Mouse (Mus musculus): ENCODE measurements around the gene Ppig.
"Not testable (repeated sequence)": the region's sequence is repeated elsewhere in the genome, so short reads cannot be mapped to it uniquely, and the experiment has no call there.

The Ppig gene

GRCm38 (mm10) chr2:69722273-69722649 lies at the start of gene Ppig:
TSS of gene Ppig (plus strand) at chr2:69722545.
- DNase-seq (ENCODE audit: low spot score), result no peak

GRCm38 (mm10) chr2:69673723-69674122 lies 48.6 kb upstream of the Ppig start:
- no peak for DNase-seq (ENCODE audit: low spot score)

- no peak for DNase-seq (ENCODE audit: low spot score)
Observed at GRCm38 (mm10) chr2:69675266-69675665, 47.1 kb upstream of the Ppig start.

DNA sequence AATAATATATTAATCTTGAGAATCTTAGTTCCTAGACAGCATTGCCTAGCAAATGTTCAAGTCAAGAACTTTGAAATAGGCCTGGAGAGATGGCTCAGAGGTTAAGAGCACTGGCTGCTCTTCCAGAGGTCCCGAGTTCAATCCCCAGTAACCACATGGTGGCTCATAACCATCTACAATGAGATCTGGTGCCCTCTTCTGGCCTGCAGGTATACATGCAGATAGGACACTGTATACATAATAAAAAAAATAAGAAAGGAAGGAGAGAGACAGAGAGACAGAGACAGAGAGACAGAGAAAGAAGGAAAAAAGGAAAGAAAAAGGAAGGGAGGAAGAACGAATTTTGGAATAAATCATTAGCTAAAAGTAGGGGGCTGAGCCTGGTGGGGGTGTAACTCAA lies 45.6 kb upstream of the Ppig start:
- DNase-seq (ENCODE audit: low spot score), result peak; percentile 22

GRCm38 (mm10) chr2:69677215-69677614 lies 45.1 kb upstream of the Ppig start:
- DNase-seq (ENCODE audit: low spot score), result not testable (repeated sequence)

- DNase-seq (ENCODE audit: low spot score), result peak; percentile 10
Observed at GRCm38 (mm10) chr2:69679990-69680389, 42.4 kb upstream of the Ppig start.

- no peak for DNase-seq (ENCODE audit: low spot score)
Observed at GRCm38 (mm10) chr2:69681931-69682330, 40.4 kb upstream of the Ppig start.

DNA sequence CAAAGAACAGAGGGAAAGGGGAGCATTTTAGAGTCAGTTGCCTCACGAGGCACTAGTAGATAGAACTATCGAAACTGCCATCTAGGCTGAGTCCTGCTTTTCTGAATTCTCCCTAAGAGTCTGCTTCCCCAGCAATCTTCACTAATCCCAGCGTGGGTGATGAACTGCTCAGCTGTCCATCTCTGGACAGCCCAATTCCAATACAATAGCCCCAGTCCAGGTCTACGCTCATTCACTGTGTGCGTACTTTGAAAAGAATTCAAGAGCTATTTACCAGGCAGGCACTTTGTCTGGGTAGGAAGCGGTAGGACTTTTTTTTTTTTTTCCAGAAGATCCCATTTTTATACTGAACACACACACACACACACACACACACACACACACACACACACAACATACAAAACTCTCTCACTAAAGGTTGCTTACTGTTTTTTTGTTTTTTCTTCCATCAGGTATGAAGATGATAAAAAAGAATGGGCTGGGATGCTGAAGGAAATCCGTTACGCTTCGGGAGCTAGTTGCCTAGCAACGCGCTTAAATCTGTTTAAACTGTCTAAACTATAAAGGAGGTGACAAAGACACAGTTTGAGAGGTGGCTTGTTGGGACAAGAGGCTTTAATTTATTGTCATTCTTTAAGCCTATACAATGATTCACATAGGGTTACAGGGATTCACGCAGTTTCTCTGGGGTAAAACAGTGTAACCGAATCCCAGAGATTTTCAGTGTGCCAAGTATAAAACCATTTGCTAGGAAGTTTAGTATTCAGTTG lies 39.1 kb upstream of the Ppig start:
- no peak for DNase-seq (ENCODE audit: low spot score)

DNA sequence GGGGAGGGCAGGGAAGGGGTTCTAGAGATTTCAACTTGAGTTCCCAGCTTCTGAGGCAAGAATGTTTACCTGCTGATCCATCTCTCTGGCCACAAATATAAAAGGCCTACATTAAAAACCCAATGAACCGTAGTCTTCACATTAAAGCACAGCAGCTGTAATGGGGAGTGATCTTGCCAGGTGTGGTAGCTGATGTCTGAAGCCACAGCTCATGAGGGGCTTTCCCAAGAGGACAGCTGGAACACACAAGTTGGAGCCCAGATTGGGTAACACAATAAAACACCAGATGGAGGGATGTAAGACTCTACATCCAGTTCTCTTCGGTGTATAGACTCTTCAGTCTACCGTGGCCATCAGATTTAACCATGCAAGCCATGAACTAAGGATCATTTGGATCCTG lies 37.9 kb upstream of the Ppig start:
- no peak for DNase-seq (ENCODE audit: low spot score)

GRCm38 (mm10) chr2:69690214-69690613 lies 32.1 kb upstream of the Ppig start:
- DNase-seq (ENCODE audit: low spot score), result no peak

DNA sequence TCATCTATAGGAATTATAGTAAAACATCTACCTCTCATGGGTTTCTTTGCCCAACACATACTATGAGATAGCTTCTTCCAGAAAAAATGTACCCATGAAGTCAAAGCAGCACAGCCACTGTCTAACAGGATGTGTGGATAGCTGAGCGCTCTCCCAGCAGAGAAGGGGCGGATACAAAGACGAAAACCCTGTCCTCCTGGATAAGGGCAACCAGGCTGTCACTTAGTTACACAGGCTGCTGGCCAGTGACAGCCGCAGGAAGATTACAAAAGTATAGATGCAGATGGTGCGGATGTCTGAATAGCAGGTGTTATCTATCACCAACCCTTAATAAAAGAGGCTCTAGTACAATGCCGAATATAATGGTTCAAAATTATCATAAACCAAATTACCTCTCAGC lies 31.5 kb upstream of the Ppig start:
- no peak for DNase-seq (ENCODE audit: low spot score)

GRCm38 (mm10) chr2:69693501-69693900 lies 28.8 kb upstream of the Ppig start:
- no peak for DNase-seq (ENCODE audit: low spot score)

GRCm38 (mm10) chr2:69700446-69700845 lies 21.9 kb upstream of the Ppig start:
- DNase-seq (ENCODE audit: low spot score), result no peak

GRCm38 (mm10) chr2:69712171-69712570 lies 10.2 kb upstream of the Ppig start:
- no peak for DNase-seq (ENCODE audit: low spot score)

DNA sequence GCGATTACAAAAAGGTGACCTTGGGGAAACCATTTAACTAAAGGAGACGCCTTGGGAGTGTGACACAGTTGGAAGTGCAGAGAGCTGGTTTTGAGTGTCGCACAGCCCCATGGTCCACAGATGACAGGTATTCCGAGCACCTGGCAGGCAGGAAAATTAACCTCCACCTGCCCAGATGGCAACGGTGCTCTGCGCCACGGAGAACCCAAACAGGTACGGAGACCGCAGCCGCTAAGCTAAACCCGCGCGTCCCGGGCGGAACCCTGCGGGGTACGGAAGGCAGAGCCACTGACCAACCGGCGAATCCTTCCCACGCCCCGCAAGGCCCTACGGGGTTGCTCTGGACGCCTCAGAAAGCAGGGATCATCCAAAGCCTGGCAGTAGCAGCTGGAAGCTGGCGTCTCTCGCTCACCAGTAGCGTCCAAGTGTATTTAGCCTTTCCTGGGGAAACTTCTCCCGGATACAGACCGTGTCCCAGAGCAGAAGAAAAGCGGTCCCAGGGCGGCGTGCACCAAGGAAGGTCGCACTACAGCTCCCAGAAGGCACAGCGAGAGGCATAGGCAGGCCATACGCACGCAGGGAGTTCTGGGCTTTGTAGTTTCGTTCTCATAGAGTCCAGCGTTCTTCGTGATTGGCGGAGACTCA lies 9.2 kb upstream of the Ppig start, which contains the start of gene Fastkd1:
Gene Fastkd1 (minus strand): TSS at position 536 of the 645 bp plus-strand sequence.
- peak; percentile 85 for DNase-seq (ENCODE audit: low spot score)

DNA sequence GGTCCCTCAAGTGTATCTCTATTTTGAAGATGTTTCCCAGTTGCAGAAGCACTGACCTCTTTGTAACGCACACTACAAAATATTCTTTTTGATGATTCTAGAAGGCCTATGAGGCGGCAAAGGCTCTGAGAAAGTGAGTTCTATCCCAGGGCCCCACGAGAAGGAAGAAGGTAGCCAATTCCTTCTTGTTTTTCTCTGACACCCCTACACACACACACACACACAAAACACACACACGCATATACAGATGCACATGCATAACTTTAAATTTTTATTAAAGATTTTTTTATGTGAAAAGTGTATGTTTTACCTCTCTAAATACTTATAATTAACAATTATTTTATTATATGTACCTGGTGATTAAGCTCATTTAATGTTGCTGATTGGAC lies 8.7 kb upstream of the Ppig start:
- no peak for DNase-seq (ENCODE audit: low spot score)

GRCm38 (mm10) chr2:69714126-69714525 lies 8.2 kb upstream of the Ppig start:
- no peak for DNase-seq (ENCODE audit: low spot score)

- DNase-seq (ENCODE audit: low spot score), result no peak
Observed at GRCm38 (mm10) chr2:69716483-69716882, 5.9 kb upstream of the Ppig start.

DNA sequence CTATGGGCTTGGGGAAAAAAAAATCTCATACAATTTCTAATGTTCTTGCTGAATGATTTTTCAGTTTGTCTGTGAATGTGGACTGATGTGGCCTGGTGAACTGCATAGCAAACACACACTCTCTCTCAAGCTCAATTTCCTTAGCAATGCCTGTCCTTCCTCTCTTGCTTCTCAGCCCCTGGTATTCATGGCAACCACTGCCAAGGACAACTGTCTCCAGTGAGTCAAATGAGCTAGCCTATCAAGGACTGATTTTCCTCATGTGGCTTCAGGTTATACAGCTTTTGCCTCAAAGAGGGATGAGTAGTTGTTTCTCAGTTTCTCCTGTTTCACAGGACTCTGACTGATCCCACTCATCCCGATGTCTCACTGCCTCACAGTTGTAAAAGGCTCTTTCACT lies 3.2 kb upstream of the Ppig start:
- DNase-seq (ENCODE audit: low spot score), result no peak

DNA sequence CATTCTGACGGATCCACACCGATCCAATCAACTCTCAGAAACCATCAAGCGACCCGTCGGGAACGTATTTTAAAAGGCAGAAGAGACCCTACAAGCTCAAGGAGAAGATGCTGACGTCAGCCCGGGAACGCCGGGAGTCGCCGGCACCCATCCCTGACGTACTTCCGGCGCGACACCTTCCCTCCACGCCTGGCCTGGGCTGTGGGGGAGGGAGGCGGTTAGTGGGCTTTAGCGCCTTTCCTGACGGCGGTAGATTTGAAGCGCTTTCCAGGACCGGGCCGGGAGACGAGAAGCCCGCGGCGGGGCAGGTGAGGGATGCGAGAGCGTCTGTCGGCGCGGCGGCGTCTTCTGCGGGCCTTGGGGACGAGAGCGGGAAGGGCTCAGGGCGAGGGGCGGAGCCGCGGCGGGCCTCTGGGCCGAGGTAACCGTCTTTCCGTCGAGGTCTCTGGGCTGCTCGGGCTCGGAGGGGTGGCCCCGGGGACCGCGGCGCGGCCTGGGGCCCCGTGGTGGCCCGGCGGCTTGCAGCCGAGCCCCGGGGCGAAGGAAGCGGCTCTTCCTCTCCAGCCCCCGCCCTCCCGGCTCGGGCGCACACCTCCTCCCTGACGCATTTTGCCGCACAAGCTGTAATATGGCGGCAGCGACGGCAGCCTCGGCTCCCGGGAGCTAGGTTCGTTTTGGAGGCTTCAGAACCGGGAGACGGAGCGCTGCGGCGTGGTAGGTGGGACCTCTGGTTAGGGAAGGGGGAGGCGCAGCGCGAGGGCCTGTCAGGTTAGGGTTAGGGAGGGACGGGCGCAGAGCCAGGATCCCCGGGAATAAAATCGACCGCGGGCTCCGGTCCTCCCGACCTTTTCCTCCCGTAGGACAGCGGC lies 539 bp downstream of the Ppig start:
- DNase-seq (ENCODE audit: low spot score), result peak; percentile 91

DNA sequence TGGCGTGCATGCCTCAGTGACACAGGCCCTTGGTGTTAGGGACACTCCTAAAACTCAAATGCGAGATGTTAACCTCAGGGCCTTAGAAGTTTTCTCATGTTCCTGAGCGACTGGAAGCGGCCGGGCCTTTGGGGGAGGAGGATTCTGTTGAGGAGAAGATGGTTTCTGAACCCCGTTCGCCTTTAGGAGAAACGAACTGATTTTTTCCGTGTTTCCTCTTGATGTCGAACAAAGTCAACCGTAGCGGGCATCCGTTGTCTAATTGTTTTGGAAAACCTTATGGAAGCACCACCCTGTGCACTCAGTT lies 1.1 kb downstream of the Ppig start:
- DNase-seq (ENCODE audit: low spot score), result no peak

DNA sequence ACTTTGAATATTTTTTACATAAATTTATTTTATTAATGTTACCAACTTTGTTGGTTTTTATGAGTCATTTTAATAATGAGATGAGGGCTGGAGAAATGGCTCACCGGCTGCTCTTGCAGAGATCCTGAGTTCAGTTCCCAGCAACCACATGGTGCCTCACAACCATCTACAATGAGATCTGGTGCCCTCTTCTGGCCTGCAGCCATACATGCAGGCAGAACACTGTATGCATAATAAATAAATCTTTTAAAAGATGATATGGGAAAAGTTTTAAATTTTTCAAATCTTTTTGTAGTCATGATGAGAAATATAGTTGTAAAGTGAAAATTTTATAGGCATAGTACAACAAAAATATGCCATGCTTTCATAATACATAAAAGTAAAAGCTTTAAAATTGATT lies 22.7 kb downstream of the Ppig start:
- DNase-seq (ENCODE audit: low spot score), result no peak

DNA sequence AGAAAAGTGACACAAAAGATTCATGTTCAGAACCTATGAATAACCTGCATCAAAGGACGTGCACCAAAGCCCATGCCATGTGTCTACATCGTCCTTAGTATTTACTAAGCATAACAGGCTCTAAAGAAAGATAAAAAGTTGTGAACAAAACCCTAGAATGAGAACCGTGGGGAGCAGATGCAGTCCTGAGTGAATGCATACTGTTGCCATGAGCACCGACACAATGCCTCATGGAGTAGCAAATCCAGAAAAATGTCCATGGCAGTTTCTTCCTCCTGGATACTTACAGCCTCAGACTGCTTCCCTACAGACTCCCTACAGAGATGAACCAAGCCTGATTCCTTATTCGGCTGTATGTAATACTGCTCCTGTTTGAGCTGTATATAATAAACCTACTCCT lies 38.6 kb downstream of the Ppig start:
- no peak for DNase-seq (ENCODE audit: low spot score)

Measured in T-cell, adult 2 months (primary cell).